Mouse (Mus musculus) ovary, adult 18-20 months (tissue): ENCODE measurements around the gene Tasp1.
"Not testable (repeated sequence)": the region's sequence is repeated elsewhere in the genome, so short reads cannot be mapped to it uniquely, and the experiment has no call there.

Experiments used
- DNase-seq: peaks from one replicate; pipeline ENCODE4 v3.0.0; 2022; ENCODE audit warnings: low spot score, mixed read lengths

Gene Tasp1

GRCm38 (mm10) chr2:139883581-139884263 is 182.9 kb downstream of the Tasp1 start:
- DNase-seq: no peak

- no peak for DNase-seq
These were observed 188.5 kb downstream of the Tasp1 start for GRCm38 (mm10) chr2:139878052-139878621.

- no peak for DNase-seq
These were observed 190.7 kb downstream of the Tasp1 start for GRCm38 (mm10) chr2:139875876-139876275.

- no peak for DNase-seq
These were observed 192.4 kb downstream of the Tasp1 start for GRCm38 (mm10) chr2:139874173-139874572.

GRCm38 (mm10) chr2:139873762-139874161 is 192.8 kb downstream of the Tasp1 start:
- DNase-seq: no peak

GRCm38 (mm10) chr2:139869071-139869470 is 197.5 kb downstream of the Tasp1 start:
- not testable (repeated sequence) for DNase-seq

- DNase-seq: not testable (repeated sequence)
These were observed 203.2 kb downstream of the Tasp1 start for GRCm38 (mm10) chr2:139863396-139863795.

- DNase-seq: no peak
These were observed 206.5 kb downstream of the Tasp1 start for GRCm38 (mm10) chr2:139860133-139860494.

GRCm38 (mm10) chr2:139859424-139860132 is 207.0 kb downstream of the Tasp1 start:
- DNase-seq: no peak

- DNase-seq: no peak
These were observed 217.0 kb downstream of the Tasp1 start for GRCm38 (mm10) chr2:139849621-139850020.

- DNase-seq: no peak
These were observed 225.2 kb downstream of the Tasp1 start for GRCm38 (mm10) chr2:139841359-139841758.

GRCm38 (mm10) chr2:139840941-139841340 is 225.7 kb downstream of the Tasp1 start:
- DNase-seq: no peak

- DNase-seq: no peak
These were observed 244.8 kb downstream of the Tasp1 start for GRCm38 (mm10) chr2:139821589-139822378.

- DNase-seq: no peak
These were observed 249.3 kb downstream of the Tasp1 start for GRCm38 (mm10) chr2:139817275-139817674.

- DNase-seq: no peak
These were observed 258.7 kb downstream of the Tasp1 start for GRCm38 (mm10) chr2:139807887-139808286.

GRCm38 (mm10) chr2:139804041-139804440 is 262.6 kb downstream of the Tasp1 start:
- DNase-seq: no peak

GRCm38 (mm10) chr2:139792345-139793120 is 274.1 kb downstream of the Tasp1 start:
- no peak for DNase-seq

- DNase-seq: no peak
These were observed 277.9 kb downstream of the Tasp1 start for GRCm38 (mm10) chr2:139788658-139789057.

GRCm38 (mm10) chr2:139784946-139785345 is 281.7 kb downstream of the Tasp1 start:
- DNase-seq: no peak

GRCm38 (mm10) chr2:139784465-139784864 is 282.1 kb downstream of the Tasp1 start:
- DNase-seq: no peak
